Mouse (Mus musculus) liver, embryonic 15.5 days (tissue): Measurements from ENCODE around the gene Adgrl2. TPM values are rescaled to one million over a fixed set of nuclear protein-coding genes. Genes with fewer than 3 reads are reported as not detected.
A peak's percentile ranks its signal among the peaks of the same experiment; 100 is the strongest.

Source experiments
- ATAC-seq: fragments of 200-750 bp; cut with Nextera tagmentation; 2 replicates; pipeline ENCODE4 v1.8.0; 2017; ENCODE audit warnings: moderate number of reproducible peaks, mild to moderate bottlenecking, moderate library complexity; ENCODE audit not compliant: insufficient read depth
- H3K27ac ChIP-seq: fragments of 300-500 bp; sonication (generic); replicated peaks from 2 replicates; pipeline ENCODE4 v1.5.1; 2015; ENCODE audit warnings: mild to moderate bottlenecking, inconsistent platforms
- H3K27me3 ChIP-seq: fragments of 300-500 bp; sonication (generic); 2 replicates; pipeline ENCODE4 v1.6.1; 2015; ENCODE audit warnings: mild to moderate bottlenecking, inconsistent platforms
- H3K36me3 ChIP-seq: fragments of 300-500 bp; sonication (generic); replicated peaks from 2 replicates; pipeline ENCODE4 v1.6.1; 2015; ENCODE audit warnings: moderate library complexity, mild to moderate bottlenecking, inconsistent platforms
- H3K4me1 ChIP-seq: fragments of 300-500 bp; sonication (generic); replicated peaks from 2 replicates; pipeline ENCODE4 v1.6.1; 2015; ENCODE audit warnings: inconsistent platforms
- H3K4me2 ChIP-seq: fragments of 300-500 bp; sonication (generic); 2 replicates; pipeline ENCODE4 v1.6.1; 2015; ENCODE audit warnings: moderate library complexity, mild to moderate bottlenecking, inconsistent platforms
- H3K4me3 ChIP-seq: fragments of 300-500 bp; sonication (generic); replicated peaks from 2 replicates; pipeline ENCODE4 v1.5.1; 2015; ENCODE audit warnings: mild to moderate bottlenecking, inconsistent platforms
- H3K9ac ChIP-seq: fragments of 300-500 bp; sonication (generic); 2 replicates; pipeline ENCODE4 v1.6.1; 2015; ENCODE audit warnings: moderate library complexity, mild to moderate bottlenecking, inconsistent platforms
- H3K9me3 ChIP-seq: fragments of 300-500 bp; sonication (generic); replicated peaks from 2 replicates; pipeline ENCODE4 v1.6.1; 2016; ENCODE audit warnings: inconsistent platforms
- WGBS: fragments of 180-500 bp; shearing (Covaris S2); methylation state at CpG from one replicate; pipeline ENCODE4 v1.1.7; 2015; ENCODE audit warnings: mixed read lengths; ENCODE audit not compliant: insufficient replicate concordance; 5-methylcytosine and 5-hydroxymethylcytosine counted together
- polyA plus RNA-seq: library from polyadenylated mRNA; unstranded; fragments of >200 nt; fragmentation: Nextera tagmentation; extraction: Ambion mirVana; gene quantifications from 2 replicates; pipeline ENCODE4 v1.2.1, GENCODE M21; 2015

The Adgrl2 gene
- polyA plus RNA-seq, 1 experiment from 2014 or later: 4.4 TPM

DNA sequence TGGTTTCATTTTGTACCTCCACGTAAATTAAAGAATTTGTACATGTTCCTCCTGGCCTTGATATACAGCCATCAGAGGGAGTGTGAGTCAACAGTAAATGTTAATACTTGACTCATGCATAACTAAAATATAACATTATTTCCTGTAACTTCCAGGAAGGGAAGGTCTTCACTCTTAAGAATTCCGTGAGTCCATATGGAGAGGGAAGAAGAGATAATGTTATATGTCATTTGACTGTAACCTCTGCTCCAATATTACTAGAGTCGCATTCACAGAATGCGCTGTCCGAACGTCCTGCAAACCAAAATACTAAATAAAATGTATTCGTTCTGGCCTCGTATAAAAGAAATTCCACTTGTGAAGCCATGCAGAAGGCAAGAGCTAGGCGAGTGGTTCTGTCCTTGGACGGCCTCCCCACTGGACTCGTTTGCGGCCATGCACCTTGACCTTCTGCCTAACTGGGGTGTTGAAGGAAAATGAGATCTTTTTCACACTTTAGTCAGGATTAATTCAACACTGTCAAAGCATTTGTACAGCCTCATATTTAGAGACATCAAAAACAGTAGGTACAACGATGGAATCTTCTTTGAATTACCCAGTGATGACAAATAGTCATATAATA is 68.3 kb downstream of the Adgrl2 start:
- Histone ChIP-seq H3K9ac (no peak overlapping the region), H3K27ac (no peak overlapping the region)

DNA sequence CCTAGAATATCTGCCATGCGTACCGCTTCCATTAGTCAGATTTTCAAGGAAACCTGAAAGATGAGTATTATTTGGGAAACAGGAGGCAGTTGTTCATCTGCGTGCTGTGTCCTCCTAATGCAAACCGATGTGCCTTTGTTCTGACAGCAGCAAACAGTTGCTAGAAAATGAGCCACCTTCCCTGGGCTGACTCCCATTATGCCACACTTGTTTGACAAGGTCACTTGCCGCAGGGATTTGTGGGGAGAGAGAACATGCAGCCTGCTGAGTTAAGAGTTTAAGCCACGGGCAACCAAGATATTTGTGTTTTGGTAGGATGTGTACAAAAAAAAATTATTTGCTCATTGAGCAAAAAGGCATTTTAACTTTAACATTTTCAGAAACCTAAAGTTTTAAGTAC is 69.5 kb downstream of the Adgrl2 start:
- H3K4me2 ChIP-seq: no peak overlapping the region
- H3K27ac ChIP-seq: no peak overlapping the region
- WGBS: 67% methylated on average over 6 of the region's 6 CpGs
- no peak overlapping the region for H3K9ac ChIP-seq
- H3K36me3 ChIP-seq: no peaks in the 10 kb centered on the region
- no peaks in the 10 kb centered on the region for H3K9me3 ChIP-seq
- no peak overlapping the region for H3K4me3 ChIP-seq
- H3K27me3 ChIP-seq: no peaks in the 10 kb centered on the region
- ATAC-seq: no peak
- no peaks in the 10 kb centered on the region for H3K4me1 ChIP-seq

More for the DNA sequence above, 68.3 kb downstream of the Adgrl2 start:
- Histone ChIP-seq H3K4me3 (no peak overlapping the region), H3K9me3 (no peaks in the 10 kb centered on the region), H3K27me3 (no peaks in the 10 kb centered on the region), H3K4me1 (no peaks in the 10 kb centered on the region), H3K36me3 (no peaks in the 10 kb centered on the region), H3K4me2 (no peak overlapping the region)
- 73% methylated on average over 13 of the region's 13 CpGs for WGBS
- ATAC-seq: no peak

DNA sequence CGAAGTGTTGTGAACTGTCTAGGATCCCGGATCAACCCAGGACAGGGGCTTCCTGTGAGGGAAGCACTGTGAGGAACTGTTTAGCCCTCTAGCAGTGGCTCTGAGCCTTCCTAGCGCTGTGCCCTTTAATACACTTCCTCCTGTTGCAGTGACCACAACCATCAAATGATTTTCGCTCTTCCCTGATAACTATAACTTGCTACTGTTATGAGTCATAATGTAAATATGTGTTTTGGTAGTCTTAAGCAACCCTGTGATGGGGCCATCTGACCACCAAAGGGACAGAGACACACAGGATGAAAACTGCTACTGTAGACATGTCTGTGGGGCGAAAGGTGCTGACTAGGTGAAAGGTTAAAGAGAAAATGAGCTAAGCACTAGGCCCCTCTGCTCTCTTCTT is 71.9 kb downstream of the Adgrl2 start:
- no peak overlapping the region for H3K9ac ChIP-seq
- 26% methylated on average over 5 of the region's 5 CpGs for WGBS
- peak; percentile 44; the same call in 1 of the 2 replicates for ATAC-seq

DNA sequence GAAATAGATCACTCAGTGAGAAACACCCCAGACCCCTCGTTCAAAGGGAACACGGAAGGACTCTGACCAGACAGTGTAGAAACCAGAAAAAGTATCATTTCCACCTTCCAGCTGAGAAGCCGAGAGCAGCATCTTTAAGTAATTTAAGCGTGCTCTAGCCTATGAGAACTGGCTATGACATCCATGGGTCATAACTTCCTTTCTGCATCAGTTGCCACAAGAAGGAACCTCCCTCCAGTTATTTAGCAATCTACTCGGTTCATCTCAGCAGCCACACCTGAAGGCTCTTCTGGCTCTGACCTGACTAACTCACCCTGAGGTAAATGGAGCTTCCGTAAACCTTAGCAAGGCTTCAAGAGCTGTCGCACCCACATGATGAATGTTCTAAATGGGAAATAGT is 72.5 kb downstream of the Adgrl2 start:
- Histone ChIP-seq H3K4me1 (no peaks in the 10 kb centered on the region), H3K27me3 (no peaks in the 10 kb centered on the region), H3K9ac (no peak overlapping the region), H3K4me2 (no peak overlapping the region), H3K4me3 (no peak overlapping the region), H3K27ac (no peak overlapping the region), H3K36me3 (no peaks in the 10 kb centered on the region), H3K9me3 (no peaks in the 10 kb centered on the region)
- no peak for ATAC-seq
- 47% methylated on average over 7 of the region's 7 CpGs for WGBS

More for the DNA sequence above, 71.9 kb downstream of the Adgrl2 start:
- Histone ChIP-seq H3K4me3 (no peak overlapping the region), H3K4me1 (no peaks in the 10 kb centered on the region), H3K4me2 (no peak overlapping the region), H3K36me3 (no peaks in the 10 kb centered on the region), H3K27ac (no peak overlapping the region), H3K9me3 (no peaks in the 10 kb centered on the region), H3K27me3 (no peaks in the 10 kb centered on the region)

DNA sequence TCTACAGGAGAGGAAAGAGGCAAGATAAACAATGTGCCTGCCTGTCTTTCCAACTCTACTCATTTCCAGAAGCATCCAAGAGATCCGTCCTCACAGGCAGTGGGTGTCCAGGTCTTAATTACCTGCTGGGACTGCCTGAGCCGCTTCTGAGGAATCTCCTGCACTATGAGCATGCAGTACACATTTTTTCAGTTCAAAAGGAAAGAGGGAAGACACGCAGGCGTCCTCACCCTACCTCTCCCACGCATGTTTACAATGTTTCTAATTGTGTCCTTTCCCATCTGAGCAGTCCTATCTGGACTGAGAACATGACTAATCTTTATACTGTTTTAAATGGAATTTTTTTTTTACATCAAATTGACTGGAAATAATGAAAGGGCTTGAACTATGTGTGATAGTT is 74.1 kb downstream of the Adgrl2 start:
- H3K9ac ChIP-seq: no peak overlapping the region
- H3K4me2 ChIP-seq: no peak overlapping the region
- no peak overlapping the region for H3K27ac ChIP-seq
- no peak for ATAC-seq
- no peaks in the 10 kb centered on the region for H3K4me1 ChIP-seq
- 56% methylated on average over 5 of the region's 5 CpGs for WGBS
- H3K36me3 ChIP-seq: no peaks in the 10 kb centered on the region
- H3K4me3 ChIP-seq: no peak overlapping the region
- no peaks in the 10 kb centered on the region for H3K27me3 ChIP-seq
- H3K9me3 ChIP-seq: no peaks in the 10 kb centered on the region

DNA sequence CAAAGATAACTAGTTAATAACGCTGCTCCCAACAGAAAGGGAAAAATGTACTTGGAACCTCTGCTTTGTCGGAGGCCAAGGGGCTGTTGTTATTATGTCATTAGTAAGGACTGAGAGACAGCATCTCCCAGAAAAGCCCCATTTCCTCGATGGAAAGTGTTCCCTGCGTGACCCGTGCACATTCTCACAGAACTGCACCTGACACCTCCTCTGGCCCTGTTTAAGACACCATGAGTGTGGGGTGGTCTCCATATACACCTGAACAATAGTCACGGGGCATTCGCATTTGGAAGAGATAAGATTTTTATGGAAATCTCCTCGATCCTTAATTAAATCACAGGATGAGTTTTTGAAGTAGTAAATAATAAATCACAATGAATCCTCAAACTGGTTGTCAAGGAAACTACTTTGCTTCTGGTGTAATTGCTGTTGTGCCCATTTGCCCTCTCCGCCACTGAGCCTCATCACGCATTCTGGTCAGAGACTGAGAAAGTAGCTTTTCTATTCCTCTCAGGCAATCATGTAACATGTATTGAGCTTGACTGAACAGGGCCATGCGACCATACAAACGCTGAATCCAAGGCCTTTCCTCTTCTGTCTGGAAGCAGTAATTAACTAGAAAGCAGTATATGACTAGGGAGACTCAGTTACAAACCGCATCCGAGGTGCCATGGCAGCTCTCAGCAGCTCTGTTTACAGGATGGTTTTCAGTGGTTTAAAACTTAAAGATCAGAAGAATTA is 77.2 kb downstream of the Adgrl2 start:
- Histone ChIP-seq H3K4me3 (no peak overlapping the region), H3K36me3 (no peaks in the 10 kb centered on the region), H3K27me3 (no peaks in the 10 kb centered on the region), H3K27ac (no peak overlapping the region), H3K9me3 (no peaks in the 10 kb centered on the region), H3K4me1 (no peaks in the 10 kb centered on the region), H3K4me2 (no peak overlapping the region), H3K9ac (no peak overlapping the region)
- no peak for ATAC-seq
- 66% methylated on average over 14 of the region's 14 CpGs for WGBS

DNA sequence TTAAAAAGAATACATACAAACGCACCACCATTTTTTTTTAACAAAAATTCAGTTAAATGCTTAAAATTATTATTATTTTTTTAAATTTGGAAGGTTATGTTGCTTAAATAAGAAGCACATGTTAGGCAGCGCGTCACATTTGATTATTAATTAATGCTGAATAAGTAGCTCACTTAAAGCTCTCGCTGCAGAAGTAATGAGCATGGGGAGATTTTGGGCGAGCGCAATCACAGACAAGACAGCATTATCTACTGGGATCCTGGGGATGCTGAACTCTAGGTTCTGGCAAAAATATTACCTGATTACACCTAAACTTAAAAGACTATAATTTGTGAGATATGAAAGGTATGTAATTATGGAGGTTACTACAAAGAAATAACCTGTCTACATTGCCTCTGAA is 77.8 kb downstream of the Adgrl2 start:
- 74% methylated on average over 6 of the region's 6 CpGs for WGBS
- H3K4me2 ChIP-seq: no peak overlapping the region
- no peaks in the 10 kb centered on the region for H3K27me3 ChIP-seq
- H3K4me3 ChIP-seq: no peak overlapping the region
- H3K36me3 ChIP-seq: no peaks in the 10 kb centered on the region
- H3K9me3 ChIP-seq: no peaks in the 10 kb centered on the region
- no peak overlapping the region for H3K9ac ChIP-seq
- no peaks in the 10 kb centered on the region for H3K4me1 ChIP-seq
- no peak for ATAC-seq
- H3K27ac ChIP-seq: no peak overlapping the region

DNA sequence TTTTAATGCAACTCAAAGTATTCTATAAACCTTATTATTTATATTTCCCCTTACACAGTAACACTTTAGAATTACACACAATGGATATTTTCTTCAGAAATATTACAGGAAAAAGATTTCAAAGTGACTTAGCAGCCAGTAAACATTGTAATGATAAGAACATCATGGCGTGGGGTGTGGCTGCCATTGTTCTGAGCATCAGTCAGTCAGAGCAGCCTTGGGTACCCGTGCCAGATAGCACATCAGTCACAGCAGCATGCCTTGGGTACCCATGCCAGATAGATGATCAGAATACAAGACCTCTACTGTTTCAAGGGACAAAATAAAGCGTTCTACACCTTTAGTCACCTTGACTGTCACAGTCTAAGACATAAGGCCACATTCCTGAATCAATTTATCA is 82.5 kb downstream of the Adgrl2 start:
- Histone ChIP-seq H3K36me3 (no peaks in the 10 kb centered on the region), H3K27me3 (no peaks in the 10 kb centered on the region), H3K4me2 (no peak overlapping the region), H3K9ac (no peak overlapping the region), H3K4me3 (no peak overlapping the region), H3K27ac (no peak overlapping the region), H3K4me1 (0 out of 2 replicates have a peak, but pooled peaks cover 6% of the 10 kb centered on the region), H3K9me3 (no peaks in the 10 kb centered on the region)
- no peak for ATAC-seq
- WGBS: 49% methylated on average over 3 of the region's 3 CpGs

DNA sequence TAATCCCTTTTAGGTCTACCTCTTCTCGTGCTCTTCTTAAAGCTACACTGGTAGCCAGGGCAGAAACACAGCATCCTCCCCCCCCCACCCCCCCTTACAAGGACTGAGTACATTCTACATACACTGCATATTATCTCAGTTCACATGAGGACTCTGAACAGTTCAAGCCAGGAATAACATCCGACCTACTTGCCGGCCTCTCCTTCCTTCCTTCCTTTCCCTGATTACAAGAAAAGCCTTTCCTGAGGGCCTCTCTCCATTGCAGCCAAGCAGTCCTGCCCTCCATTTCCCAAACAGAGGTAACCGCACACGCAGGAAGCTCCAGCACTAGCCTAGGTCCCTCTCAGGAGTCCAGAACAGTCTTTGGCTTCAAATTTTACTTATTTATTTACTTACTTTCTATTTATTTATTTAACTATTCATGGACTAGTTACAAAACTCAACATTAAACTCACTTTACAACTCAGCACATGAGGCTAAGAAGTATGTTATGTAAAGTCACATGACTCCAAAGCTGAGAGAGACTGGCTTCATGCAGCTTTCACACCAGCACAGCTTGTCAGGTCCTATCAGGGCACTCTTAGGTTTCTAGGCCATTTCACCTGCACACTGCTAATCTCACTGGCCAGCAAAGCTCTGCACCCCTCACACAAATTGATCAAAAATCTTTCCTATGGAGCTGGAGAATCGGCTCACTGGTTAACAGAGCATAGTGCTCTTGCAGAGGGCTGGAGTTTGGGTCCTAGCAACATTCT is 83.2 kb downstream of the Adgrl2 start:
- no peak overlapping the region for H3K4me3 ChIP-seq
- H3K27me3 ChIP-seq: no peaks in the 10 kb centered on the region
- no peak overlapping the region for H3K27ac ChIP-seq
- 0 out of 2 replicates have a peak, but pooled peaks cover 6% of the 10 kb centered on the region for H3K4me1 ChIP-seq
- H3K36me3 ChIP-seq: no peaks in the 10 kb centered on the region
- no peaks in the 10 kb centered on the region for H3K9me3 ChIP-seq
- no peak overlapping the region for H3K4me2 ChIP-seq
- ATAC-seq: 0 out of 2 replicates have a peak, but pooled peaks have one; percentile 34
- 27% methylated on average over 6 of the region's 6 CpGs for WGBS
- H3K9ac ChIP-seq: no peak overlapping the region

DNA sequence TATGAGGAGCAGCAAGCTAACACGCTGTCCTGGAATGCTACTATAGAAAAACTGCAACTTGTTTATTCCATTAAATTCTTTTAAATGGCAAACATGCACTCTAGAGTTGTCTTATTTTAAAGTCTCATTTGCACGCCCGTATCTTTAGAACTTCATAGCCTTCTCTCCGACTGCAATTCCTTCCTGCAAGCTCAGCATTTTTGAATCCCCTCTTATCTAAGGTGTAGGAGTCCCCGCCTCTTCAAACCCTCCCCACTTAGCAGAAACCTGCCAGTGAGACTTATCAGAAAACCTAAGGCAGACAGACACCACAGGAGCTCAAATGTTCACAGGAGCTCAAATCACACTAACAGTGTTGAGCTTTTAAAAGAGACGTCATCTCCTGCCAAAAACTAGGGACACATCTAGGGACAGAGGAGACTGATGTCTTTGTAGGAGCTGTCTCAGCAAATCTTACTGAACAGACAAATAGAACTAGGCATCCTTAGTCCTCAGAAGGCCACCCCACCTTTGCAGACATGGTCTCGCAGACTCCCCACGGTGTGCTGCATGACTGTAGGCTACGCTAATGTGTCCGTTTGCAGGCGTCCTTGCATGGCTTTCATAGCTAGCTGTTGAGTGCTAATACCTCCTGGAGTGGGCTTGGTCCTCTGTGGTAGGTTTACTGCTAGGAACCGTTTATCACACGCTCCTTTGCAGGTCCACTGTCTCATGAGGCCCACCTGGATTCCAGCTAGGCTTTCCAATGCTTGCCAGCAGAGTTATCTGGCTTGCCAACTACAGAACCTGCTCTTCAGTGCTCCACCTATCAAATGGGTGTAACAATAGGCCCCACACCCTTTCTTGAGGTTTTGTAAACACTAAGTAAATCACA is 84.2 kb downstream of the Adgrl2 start:
- Histone ChIP-seq H3K4me1 (0 out of 2 replicates have a peak, but pooled peaks cover 6% of the 10 kb centered on the region), H3K36me3 (no peaks in the 10 kb centered on the region), H3K27me3 (no peaks in the 10 kb centered on the region), H3K27ac (no peak overlapping the region), H3K4me2 (no peak overlapping the region), H3K9ac (no peak overlapping the region), H3K9me3 (no peaks in the 10 kb centered on the region), H3K4me3 (no peak overlapping the region)
- 50% methylated on average over 13 of the region's 13 CpGs for WGBS
- ATAC-seq: no peak
